Mouse (Mus musculus): ENCODE measurements at regions not wholly inside any gene's neighbourhood (a gene's known extent, or its start where the extent isn't known, plus 50 kb on each side); places are given as distances from the start of the nearest gene placed in this dataset.

DNA sequence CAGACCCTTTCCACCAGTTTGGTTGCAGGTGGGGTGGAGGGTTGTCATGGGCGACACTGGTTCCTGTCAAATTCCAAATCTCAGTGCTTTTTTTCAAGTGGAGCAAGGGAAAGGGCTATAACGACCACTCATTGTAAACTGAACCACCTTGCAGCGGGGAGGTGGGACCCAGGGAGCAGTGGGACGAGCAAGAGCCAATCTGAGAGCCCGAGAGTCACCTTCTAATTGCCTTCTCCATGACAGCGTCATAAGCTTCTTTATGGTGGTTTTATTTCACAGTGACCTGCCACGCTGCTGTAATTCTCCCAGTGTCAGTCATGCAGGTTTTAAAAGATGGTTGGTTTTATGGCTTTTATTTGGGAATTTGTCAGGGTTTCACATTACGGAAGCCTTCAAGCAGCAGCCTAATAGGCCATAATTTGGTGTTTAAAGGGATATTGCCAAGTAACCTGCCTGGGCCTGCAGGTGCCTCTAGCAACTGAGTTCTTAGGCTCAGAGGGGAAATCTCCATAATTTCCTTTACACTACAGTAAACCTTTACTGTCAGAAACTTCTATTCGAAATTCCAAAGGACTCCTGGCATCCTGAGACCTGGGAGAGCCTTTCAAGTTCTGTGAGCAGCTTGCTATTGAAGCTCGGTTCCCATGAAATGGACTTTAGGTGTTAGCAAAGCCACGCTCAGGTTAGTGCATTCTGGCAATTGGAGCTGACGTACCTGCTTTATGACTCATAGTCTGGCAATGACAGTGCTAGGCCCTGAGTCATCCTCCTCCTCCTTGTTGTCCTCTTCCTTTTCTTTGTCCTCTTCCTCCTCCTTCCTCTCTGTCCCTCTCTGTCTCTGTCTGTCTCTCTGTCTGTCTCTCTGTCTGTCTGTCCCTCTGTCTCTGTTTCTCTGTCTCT lies 235.6 kb upstream of the Pgrmc2 start:
- Histone ChIP-seq H3K4me1 (peaks cover 22% of the 10 kb centered on the region; the same call in 1 of the 2 replicates), H3K27ac (0 out of 2 replicates have a peak overlapping the region, but pooled peaks have one; percentile 1)

DNA sequence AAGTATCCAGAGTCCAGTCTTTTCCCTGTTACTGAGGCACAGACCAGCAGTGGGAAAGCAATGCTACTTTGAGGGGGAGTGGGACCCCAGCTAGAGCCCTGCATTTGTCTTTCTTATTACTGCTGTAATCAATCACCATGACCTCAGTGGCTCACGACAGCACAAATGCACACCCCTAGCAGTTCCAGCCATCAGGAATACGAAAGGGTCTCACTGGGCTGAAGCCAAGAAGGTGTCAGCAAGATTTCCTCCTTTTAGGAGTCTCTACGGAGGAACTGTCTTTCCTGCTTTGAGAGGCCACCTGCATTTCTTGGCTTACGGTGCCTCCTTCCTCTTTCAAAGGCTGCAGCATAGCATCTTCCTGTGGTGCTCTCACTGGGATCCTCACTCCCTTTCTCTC lies 234.3 kb upstream of the Pgrmc2 start:
- Histone ChIP-seq H3K27me3 (no peaks in the 10 kb centered on the region), H3K4me3 (no peak overlapping the region), H3K9me3 (no peaks in the 10 kb centered on the region), H3K9ac (no peak overlapping the region), H3K27ac (no peak overlapping the region), H3K4me1 (peaks cover 22% of the 10 kb centered on the region; the same call in 1 of the 2 replicates), H3K4me2 (replicated peaks) (no peak overlapping the region), H3K36me3 (no peaks in the 10 kb centered on the region)
- 66% methylated on average over 4 of the region's 4 CpGs for WGBS
- ATAC-seq (ENCODE audit: insufficient number of reproducible peaks, insufficient read depth, low FRiP score, low TSS enrichment) = no peak

More for the DNA sequence above, 235.6 kb upstream of the Pgrmc2 start:
- no peak overlapping the region for H3K4me3 ChIP-seq
- H3K36me3 ChIP-seq = no peaks in the 10 kb centered on the region
- 0 out of 2 replicates have a peak, but pooled peaks cover under 1% of the 10 kb centered on the region for H3K9me3 ChIP-seq
- no peak overlapping the region for H3K9ac ChIP-seq
- H3K27me3 ChIP-seq = no peaks in the 10 kb centered on the region
- ATAC-seq (ENCODE audit: insufficient number of reproducible peaks, insufficient read depth, low FRiP score, low TSS enrichment) = 0 out of 2 replicates have a peak, but pooled peaks have one; percentile 23
- 52% methylated on average over 12 of the region's 12 CpGs for WGBS
- no peak overlapping the region for H3K4me2 ChIP-seq (replicated peaks)

DNA sequence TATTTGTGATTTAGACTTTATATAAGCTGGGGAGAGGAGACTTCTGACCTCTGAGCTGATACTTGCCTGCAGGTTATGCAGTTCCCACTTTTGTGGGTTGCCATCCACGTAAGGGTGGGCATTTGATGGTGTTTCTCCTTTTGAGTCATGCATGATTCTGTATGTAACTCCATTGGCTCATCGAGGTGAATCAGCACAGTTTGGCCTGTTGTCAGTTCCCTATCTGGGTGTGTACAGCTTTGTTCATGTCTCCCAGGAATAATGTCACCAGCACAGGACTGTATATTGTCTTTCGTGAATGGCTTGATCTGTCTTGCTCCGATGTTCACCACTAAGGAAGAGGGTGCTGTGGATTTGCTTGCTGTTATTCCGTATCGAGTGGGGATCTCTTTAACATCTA lies 229.6 kb upstream of the Pgrmc2 start:
- Histone ChIP-seq H3K36me3 (no peaks in the 10 kb centered on the region), H3K9ac (no peak overlapping the region), H3K9me3 (no peaks in the 10 kb centered on the region), H3K4me1 (0 out of 2 replicates have a peak, but pooled peaks cover 1% of the 10 kb centered on the region), H3K4me3 (no peak overlapping the region), H3K27ac (no peak overlapping the region), H3K27me3 (no peaks in the 10 kb centered on the region), H3K4me2 (replicated peaks) (no peak overlapping the region)
- ATAC-seq (ENCODE audit: insufficient number of reproducible peaks, insufficient read depth, low FRiP score, low TSS enrichment) = no peak
- WGBS = 93% methylated on average over 6 of the region's 6 CpGs

DNA sequence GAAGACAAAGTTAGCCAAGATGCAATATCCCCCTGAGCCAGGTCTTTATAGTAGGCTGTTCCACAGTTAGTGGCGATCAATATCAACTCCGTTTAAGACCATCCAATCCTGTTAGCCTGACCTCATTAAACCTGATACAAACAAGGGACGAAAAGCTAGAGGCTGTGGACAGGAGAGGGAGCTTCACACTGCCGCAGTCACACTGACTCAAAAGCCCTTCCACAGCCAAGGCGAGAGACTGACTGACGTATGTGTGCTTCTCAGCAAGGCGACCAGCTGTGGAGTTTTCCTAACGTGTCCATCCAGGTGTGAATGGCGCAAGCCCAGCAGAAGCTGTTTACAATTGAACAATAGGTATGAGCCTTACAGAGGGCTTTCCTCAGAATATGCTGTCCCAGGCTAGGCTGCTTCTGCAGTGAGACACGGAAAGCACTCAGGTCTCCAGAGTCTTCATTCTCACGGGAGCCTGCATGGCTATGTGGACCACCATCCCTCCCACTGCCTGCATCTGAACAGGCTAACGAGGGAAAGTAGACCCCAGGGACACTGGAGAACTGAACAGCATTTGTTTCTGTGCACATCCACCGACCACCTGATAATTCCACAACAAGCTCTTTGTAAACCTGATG lies 224.7 kb upstream of the Pgrmc2 start:
- H3K27me3 ChIP-seq = no peaks in the 10 kb centered on the region
- 69% methylated on average over 13 of the region's 13 CpGs for WGBS
- no peaks in the 10 kb centered on the region for H3K4me1 ChIP-seq
- H3K36me3 ChIP-seq = no peaks in the 10 kb centered on the region
- no peak overlapping the region for H3K9ac ChIP-seq
- H3K4me3 ChIP-seq = no peak overlapping the region
- H3K4me2 ChIP-seq (replicated peaks) = no peak overlapping the region
- ATAC-seq (ENCODE audit: insufficient number of reproducible peaks, insufficient read depth, low FRiP score, low TSS enrichment) = no peak
- no peak overlapping the region for H3K27ac ChIP-seq
- no peaks in the 10 kb centered on the region for H3K9me3 ChIP-seq

DNA sequence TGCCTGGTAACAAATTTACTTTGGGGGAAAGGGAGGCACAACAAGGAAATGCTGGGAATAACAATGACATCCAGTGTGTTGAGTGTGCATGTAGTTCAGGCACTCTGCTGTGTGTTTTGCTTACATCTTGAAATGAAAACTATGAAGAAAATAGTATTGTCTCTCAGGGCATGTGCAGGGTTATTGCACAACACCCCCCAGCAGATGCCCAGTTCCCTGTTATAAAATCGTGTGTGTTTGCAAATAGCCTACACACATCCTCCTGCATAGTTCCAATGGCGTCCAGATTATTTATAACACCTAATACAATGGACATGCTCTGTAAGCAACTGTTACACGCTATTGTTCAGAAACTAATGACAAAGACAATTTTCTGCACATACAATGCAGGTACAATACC lies 220.0 kb upstream of the Pgrmc2 start:
- H3K4me3 ChIP-seq = no peak overlapping the region
- H3K4me1 ChIP-seq = no peaks in the 10 kb centered on the region
- H3K27ac ChIP-seq = no peak overlapping the region
- no peaks in the 10 kb centered on the region for H3K9me3 ChIP-seq
- ATAC-seq (ENCODE audit: insufficient number of reproducible peaks, insufficient read depth, low FRiP score, low TSS enrichment) = no peak
- no peaks in the 10 kb centered on the region for H3K27me3 ChIP-seq
- no peaks in the 10 kb centered on the region for H3K36me3 ChIP-seq
- WGBS = 89% methylated on average over 3 of the region's 3 CpGs
- no peak overlapping the region for H3K4me2 ChIP-seq (replicated peaks)
- no peak overlapping the region for H3K9ac ChIP-seq

DNA sequence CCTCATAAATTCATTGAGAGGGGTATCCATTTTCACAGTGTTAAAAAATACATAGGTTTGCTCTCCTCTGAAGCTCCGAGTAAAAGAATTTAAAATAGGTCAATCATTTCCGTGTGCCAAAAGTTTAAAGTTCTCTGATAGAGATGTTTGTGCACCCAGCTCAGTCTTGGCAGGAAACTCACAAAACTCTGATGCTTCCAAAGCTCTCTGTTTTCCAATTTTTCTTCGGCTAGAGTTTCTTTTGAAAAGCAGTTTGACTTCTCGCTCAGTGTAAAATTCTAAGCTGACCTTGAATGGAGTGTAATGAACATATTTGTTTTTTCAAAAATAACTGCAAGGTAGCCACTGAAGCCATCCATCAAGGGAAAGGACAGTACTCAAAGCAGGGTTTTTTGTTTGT lies 215.9 kb upstream of the Pgrmc2 start:
- WGBS = 75% methylated on average over 4 of the region's 4 CpGs
- Histone ChIP-seq H3K4me2 (replicated peaks) (no peak overlapping the region), H3K36me3 (no peaks in the 10 kb centered on the region), H3K4me3 (no peak overlapping the region), H3K9ac (no peak overlapping the region), H3K9me3 (no peaks in the 10 kb centered on the region), H3K27ac (no peak overlapping the region), H3K4me1 (0 out of 2 replicates have a peak, but pooled peaks cover 6% of the 10 kb centered on the region), H3K27me3 (no peaks in the 10 kb centered on the region)
- ATAC-seq (ENCODE audit: insufficient number of reproducible peaks, insufficient read depth, low FRiP score, low TSS enrichment) = no peak

DNA sequence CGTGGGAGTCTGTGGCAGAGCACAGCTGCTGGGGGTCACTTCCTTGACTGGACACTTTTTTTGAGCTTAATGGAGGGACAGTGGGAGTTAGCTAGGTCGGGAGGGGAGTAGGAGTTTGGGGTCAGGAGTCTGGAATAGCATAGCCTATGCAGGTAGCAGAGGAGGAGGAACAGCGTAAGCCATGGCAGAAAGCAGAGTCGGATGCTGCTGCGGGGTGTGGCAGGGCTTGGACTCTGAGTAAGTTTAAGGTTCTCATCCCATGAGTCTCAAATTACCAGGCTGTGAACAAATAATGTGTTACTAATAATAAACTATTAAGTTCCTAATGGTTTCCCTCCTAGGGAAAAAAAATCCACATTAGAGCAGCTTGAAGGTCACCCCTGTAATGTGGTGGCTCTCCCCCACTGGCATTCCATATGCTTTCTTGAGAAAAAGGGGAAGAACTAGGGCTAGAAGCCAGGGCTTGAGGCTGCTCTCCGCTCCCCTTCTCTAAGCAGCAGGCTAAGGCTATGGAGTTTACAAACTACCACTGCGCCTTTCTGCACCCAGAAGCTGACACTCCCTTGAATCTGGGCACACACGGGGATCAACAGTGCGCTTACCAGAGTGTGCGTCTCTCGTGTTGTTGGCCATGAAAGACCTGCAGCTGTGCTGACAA lies 213.4 kb upstream of the Pgrmc2 start:
- Histone ChIP-seq H3K9ac (no peak overlapping the region), H3K4me1 (0 out of 2 replicates have a peak, but pooled peaks cover 6% of the 10 kb centered on the region), H3K27me3 (no peaks in the 10 kb centered on the region), H3K9me3 (no peaks in the 10 kb centered on the region), H3K4me2 (replicated peaks) (no peak overlapping the region), H3K4me3 (no peak overlapping the region), H3K27ac (no peak overlapping the region), H3K36me3 (no peaks in the 10 kb centered on the region)
- 71% methylated on average over 11 of the region's 11 CpGs for WGBS
- no peak for ATAC-seq (ENCODE audit: insufficient number of reproducible peaks, insufficient read depth, low FRiP score, low TSS enrichment)

DNA sequence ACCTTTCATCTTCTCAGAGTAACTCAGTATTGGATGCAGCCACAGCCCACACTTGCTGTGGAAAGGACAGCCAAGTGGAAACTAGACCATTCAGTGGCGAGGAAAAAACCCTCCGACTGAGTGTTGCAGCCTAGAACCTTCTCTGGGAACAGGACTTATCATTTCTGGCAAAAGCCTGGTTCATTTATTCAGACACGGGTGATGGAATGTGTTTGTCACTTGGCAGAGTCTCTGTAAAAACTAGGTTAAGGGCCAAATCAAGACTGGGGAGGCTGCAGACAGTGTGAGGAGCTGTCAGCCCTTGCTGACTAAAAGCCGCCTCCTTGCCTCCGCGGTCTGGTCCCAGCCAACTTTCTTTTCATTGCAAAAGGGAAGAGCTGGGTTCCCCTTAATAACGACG lies 212.3 kb upstream of the Pgrmc2 start:
- H3K4me3 ChIP-seq = no peak overlapping the region
- no peak overlapping the region for H3K4me2 ChIP-seq (replicated peaks)
- no peaks in the 10 kb centered on the region for H3K36me3 ChIP-seq
- H3K27ac ChIP-seq = no peak overlapping the region
- no peak overlapping the region for H3K9ac ChIP-seq
- H3K27me3 ChIP-seq = no peaks in the 10 kb centered on the region
- no peaks in the 10 kb centered on the region for H3K9me3 ChIP-seq
- ATAC-seq (ENCODE audit: insufficient number of reproducible peaks, insufficient read depth, low FRiP score, low TSS enrichment) = no peak
- WGBS = 65% methylated on average over 8 of the region's 8 CpGs
- 0 out of 2 replicates have a peak, but pooled peaks cover 6% of the 10 kb centered on the region for H3K4me1 ChIP-seq

DNA sequence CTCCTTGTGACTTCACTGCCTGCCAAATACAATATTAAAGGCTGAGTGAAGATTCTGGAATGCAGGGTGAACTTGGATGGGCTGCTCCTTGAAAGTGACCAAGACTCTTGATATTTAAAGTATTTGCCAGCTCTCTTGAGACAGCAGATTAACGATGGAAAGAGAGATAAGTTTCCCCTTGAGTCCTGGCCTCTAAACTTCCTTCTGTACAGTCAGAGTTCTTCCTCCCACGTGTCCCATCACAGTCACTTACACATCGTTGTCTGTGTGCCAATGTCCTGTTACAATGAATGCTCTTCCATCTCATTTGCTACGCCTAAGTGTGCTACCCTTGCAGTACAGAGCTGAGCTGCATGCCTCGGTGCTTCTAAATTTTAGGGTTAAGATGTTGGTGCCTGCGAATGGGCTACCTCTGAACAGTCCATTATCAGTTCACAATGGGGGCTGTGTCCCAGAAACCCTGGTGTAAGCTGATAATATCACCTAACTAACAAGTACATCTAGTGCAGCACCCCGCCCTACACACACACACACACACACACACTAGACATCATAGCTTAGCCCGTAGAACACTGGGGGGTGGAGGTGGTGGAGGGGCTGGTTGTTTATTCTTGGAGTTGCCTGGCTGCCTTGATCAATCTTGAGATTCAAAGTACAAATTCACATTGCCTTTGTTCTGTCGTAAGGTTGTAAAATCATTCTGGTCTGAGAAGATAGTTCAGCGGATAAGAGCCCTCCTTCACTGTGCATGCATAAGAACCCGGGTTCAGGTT lies 207.9 kb upstream of the Pgrmc2 start:
- WGBS = 79% methylated on average over 11 of the region's 11 CpGs
- H3K27ac ChIP-seq = no peak overlapping the region
- H3K4me1 ChIP-seq = peaks cover 10% of the 10 kb centered on the region; the same call in 1 of the 2 replicates
- H3K36me3 ChIP-seq = no peaks in the 10 kb centered on the region
- no peaks in the 10 kb centered on the region for H3K27me3 ChIP-seq
- no peak overlapping the region for H3K4me3 ChIP-seq
- no peak for ATAC-seq (ENCODE audit: insufficient number of reproducible peaks, insufficient read depth, low FRiP score, low TSS enrichment)
- no peak overlapping the region for H3K9ac ChIP-seq
- H3K4me2 ChIP-seq (replicated peaks) = no peak overlapping the region
- H3K9me3 ChIP-seq = no peaks in the 10 kb centered on the region

DNA sequence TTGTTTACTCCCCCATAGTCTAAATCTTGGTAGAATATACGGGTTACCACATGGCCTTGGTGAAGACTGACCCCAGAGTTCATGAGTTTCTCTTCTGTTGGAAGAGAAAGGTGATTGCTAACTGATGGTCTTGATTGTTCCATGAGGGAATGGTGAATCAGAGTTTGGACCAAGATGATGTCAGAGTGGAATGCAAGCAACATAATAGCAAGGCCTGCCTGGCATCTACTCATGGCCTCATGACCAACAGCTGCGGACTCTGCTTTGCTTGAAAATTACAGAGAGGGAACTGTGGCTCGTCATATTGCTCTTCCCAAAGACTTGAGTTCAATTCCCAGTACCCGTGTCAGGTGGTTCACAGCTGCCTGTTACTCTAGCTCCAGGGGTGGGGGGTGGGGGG lies 205.9 kb upstream of the Pgrmc2 start:
- no peak overlapping the region for H3K4me3 ChIP-seq

DNA sequence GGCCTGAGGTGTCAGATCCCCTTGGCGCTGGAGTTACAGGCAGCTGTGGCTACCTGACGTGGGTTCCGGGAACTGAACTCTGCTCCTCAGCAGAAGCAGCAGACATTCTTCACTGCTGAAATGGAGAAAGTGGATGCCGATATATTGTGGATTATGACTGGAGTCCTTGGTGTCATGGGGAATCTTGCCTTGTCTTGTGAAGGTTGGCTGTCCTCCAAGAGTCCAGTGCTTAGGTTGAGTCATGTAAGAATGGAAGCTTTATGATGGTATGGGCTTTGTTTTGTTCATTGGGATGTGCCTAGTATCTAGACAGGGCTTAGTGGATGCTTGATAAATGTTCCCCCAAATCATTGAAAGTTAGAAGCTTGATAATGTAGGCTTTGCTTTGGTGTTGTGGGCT lies 205.2 kb upstream of the Pgrmc2 start:
- no peak for ATAC-seq (ENCODE audit: insufficient number of reproducible peaks, insufficient read depth, low FRiP score, low TSS enrichment)
- no peaks in the 10 kb centered on the region for H3K9me3 ChIP-seq
- no peak overlapping the region for H3K9ac ChIP-seq
- no peaks in the 10 kb centered on the region for H3K36me3 ChIP-seq
- H3K4me1 ChIP-seq = peaks cover 24% of the 10 kb centered on the region; the same call in 1 of the 2 replicates
- H3K4me2 ChIP-seq (replicated peaks) = no peak overlapping the region
- H3K27ac ChIP-seq = no peak overlapping the region
- H3K4me3 ChIP-seq = no peak overlapping the region
- 90% methylated on average over 4 of the region's 4 CpGs for whole genome bisulfite sequencing
- no peaks in the 10 kb centered on the region for H3K27me3 ChIP-seq

More for the DNA sequence above, 205.9 kb upstream of the Pgrmc2 start:
- H3K9me3 ChIP-seq = no peaks in the 10 kb centered on the region
- H3K9ac ChIP-seq = no peak overlapping the region
- H3K27ac ChIP-seq = no peak overlapping the region
- 87% methylated on average over 4 of the region's 4 CpGs for WGBS
- ATAC-seq (ENCODE audit: insufficient number of reproducible peaks, insufficient read depth, low FRiP score, low TSS enrichment) = no peak
- H3K27me3 ChIP-seq = no peaks in the 10 kb centered on the region
- H3K36me3 ChIP-seq = no peaks in the 10 kb centered on the region
- H3K4me2 ChIP-seq (replicated peaks) = no peak overlapping the region
- peaks cover 24% of the 10 kb centered on the region; the same call in 1 of the 2 replicates for H3K4me1 ChIP-seq
